Mouse (Mus musculus) liver, embryonic 16.5 days (tissue): ENCODE measurements at regions not wholly inside any gene's neighbourhood (a gene's known extent, or its start where the extent isn't known, plus 50 kb on each side); places are given as distances from the start of the nearest gene placed in this dataset.
"Not testable (repeated sequence)": the region's sequence is repeated elsewhere in the genome, so short reads cannot be mapped to it uniquely, and the experiment has no call there.

ENCODE experiments used
- ATAC-seq: fragments of 200-750 bp; cut with Nextera tagmentation; 2 replicates; pipeline ENCODE4 v1.8.0; 2017; ENCODE audit warnings: low read depth, mild to moderate bottlenecking, moderate number of reproducible peaks, moderate library complexity
- H3K27ac ChIP-seq: fragments of 300-500 bp; sonication (generic); 2 replicates; pipeline ENCODE4 v1.5.1; 2014; ENCODE audit warnings: mild to moderate bottlenecking, low read length
- H3K27me3 ChIP-seq: fragments of 300-500 bp; sonication (generic); 2 replicates; pipeline ENCODE4 v1.6.1; 2014; ENCODE audit warnings: low read depth, low read length, mixed read lengths; ENCODE audit not compliant: control insufficient read depth, insufficient read depth
- H3K36me3 ChIP-seq: fragments of 300-500 bp; sonication (generic); 2 replicates; pipeline ENCODE4 v1.6.1; 2014; ENCODE audit warnings: mild to moderate bottlenecking; ENCODE audit not compliant: control insufficient read depth, insufficient read depth
- H3K4me1 ChIP-seq: fragments of 300-500 bp; sonication (generic); 2 replicates; pipeline ENCODE4 v1.6.1; 2014; ENCODE audit warnings: low read depth, low read length, mixed read lengths; ENCODE audit not compliant: control insufficient read depth
- H3K4me2 ChIP-seq: fragments of 300-500 bp; sonication (generic); 2 replicates; pipeline ENCODE4 v1.6.1; 2014; ENCODE audit warnings: low read depth, low read length, mixed read lengths
- H3K4me3 ChIP-seq: fragments of 300-500 bp; sonication (generic); 2 replicates; pipeline ENCODE4 v1.5.1; 2014; ENCODE audit warnings: low read depth, mild to moderate bottlenecking, low read length
- H3K9ac ChIP-seq: fragments of 300-500 bp; sonication (generic); 2 replicates; pipeline ENCODE4 v1.6.1; 2014; ENCODE audit warnings: low read depth, low read length
- H3K9me3 ChIP-seq: fragments of 300-500 bp; sonication (generic); replicated peaks from 2 replicates; pipeline ENCODE4 v1.6.1; 2016; ENCODE audit warnings: low read length; ENCODE audit not compliant: control insufficient read depth
- WGBS: fragments of 180-500 bp; shearing (Covaris S2); extraction: QIAGEN DNeasy Blood & Tissue Kit; methylation state at CpG from one replicate; pipeline ENCODE4 v1.1.7; 2014; ENCODE audit not compliant: insufficient replicate concordance; 5-methylcytosine and 5-hydroxymethylcytosine counted together

DNA sequence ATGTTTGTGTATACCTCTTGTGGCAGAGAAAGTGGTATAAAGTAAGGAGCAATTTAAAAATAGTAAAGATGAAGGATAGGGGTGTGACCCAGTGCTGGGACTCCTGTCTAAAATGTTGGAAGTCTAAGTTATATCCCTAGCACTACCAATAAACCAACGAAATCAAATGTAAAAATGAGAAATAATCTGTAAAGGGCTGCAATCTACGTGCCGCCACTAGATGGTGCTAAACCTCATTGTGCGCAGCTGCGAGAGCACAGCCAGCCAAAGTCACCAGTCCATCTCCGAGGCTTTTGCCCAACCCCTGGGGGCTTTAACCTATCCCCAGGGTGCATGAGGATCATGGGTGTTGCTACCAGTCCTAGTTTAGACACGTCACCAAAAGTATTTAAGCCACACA is 163.4 kb upstream of the Tacstd2 start:
- WGBS, result 14% methylated on average over 5 of the region's 7 CpGs

DNA sequence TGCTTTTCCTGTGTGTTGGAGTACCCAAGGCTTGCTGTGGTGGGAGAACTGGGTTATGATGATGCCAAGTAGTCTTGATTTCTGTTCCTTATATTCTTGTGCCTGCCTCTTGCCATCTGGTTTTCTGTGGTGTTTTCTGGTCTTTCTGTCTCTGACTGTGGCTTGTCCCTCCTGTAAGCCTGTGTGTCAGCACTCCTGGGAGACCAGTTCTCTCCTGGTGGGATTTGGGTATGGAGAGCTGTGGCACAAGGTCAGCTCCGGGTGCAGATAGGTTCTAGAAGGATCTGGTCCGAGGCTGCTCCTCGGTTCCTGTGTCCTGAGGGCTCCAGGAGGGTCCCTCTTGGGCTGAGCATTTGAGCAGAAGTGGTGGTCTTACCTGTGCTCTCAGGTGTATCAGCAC is 155.4 kb upstream of the Tacstd2 start:
- not testable (repeated sequence) for H3K27ac ChIP-seq, H3K4me2 ChIP-seq, ATAC-seq, H3K36me3 ChIP-seq, H3K4me1 ChIP-seq, H3K9me3 ChIP-seq, H3K9ac ChIP-seq, H3K27me3 ChIP-seq, H3K4me3 ChIP-seq
- WGBS, result 42% methylated on average over 3 of the region's 3 CpGs

More for the DNA sequence above, 163.4 kb upstream of the Tacstd2 start:
- not testable (repeated sequence) for H3K36me3 ChIP-seq, H3K4me3 ChIP-seq, H3K27me3 ChIP-seq, H3K4me1 ChIP-seq, H3K9me3 ChIP-seq, ATAC-seq, H3K9ac ChIP-seq, H3K27ac ChIP-seq, H3K4me2 ChIP-seq

DNA sequence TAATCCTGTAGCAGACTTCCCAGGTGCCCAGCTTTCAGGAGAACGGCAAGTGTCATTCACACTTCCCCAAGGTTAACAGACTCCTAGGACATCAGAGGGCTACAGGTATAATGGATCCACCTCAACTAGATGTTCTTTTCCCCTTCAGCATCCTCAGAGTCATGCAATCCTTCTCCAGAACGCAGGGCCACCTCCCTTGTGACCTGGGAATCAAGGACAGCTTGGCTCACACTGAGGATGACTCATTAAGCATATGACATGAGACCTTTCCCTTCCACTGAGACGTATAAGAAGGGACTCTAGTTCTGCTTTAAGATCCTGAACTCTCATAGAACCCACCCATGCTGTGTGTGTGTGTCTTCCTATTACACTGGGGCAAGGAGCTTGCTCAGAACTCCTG is 147.5 kb upstream of the Tacstd2 start:
- not testable (repeated sequence) for H3K9me3 ChIP-seq, H3K27ac ChIP-seq, H3K4me1 ChIP-seq, ATAC-seq, H3K4me3 ChIP-seq, H3K4me2 ChIP-seq, H3K36me3 ChIP-seq, H3K9ac ChIP-seq, H3K27me3 ChIP-seq
- 57% methylated on average over 3 of the region's 3 CpGs for WGBS

DNA sequence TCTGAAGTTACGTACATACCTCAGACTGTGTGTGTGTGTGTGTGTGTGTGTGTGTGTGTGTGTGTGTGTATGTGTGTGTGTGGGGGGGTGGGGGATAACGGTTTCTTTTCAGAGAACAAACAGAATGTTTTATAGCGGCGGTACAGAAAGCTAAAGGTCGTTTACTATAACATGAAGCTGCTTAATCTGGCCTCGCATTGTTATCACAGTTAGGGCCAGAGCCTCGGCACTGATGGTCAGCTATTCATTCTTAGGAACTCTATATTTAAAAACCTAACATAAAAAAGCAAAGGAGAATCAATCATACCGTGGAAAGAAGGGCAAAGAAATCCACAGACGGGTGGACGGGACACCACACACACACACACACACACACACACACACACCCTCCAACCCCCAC is 146.0 kb upstream of the Tacstd2 start:
- not testable (repeated sequence) for H3K27ac ChIP-seq, H3K4me1 ChIP-seq, H3K27me3 ChIP-seq, H3K4me2 ChIP-seq, ATAC-seq, H3K36me3 ChIP-seq, H3K4me3 ChIP-seq, H3K9me3 ChIP-seq, H3K9ac ChIP-seq
- WGBS, result 50% methylated on average over 10 of the region's 10 CpGs

DNA sequence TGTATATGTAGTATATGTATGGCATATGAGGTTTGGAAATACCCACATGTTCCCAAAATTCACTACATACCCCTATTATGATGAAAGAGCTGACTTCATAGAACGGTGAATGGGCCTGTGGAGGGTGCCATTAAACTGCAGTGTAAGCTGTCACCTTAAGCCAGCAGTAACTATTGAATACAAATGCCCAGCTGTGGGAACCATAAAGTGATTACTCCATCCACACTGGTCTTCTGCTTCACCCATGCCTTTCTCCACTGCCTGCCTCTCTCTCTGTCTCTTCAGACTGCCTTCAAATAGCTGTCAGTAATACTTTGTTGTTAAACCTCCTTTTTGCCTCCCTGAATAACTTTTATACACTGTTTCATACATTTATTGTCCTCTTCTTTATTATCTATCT is 143.5 kb upstream of the Tacstd2 start:
- not testable (repeated sequence) for H3K4me2 ChIP-seq, H3K9me3 ChIP-seq, H3K27ac ChIP-seq, H3K36me3 ChIP-seq, H3K4me3 ChIP-seq, H3K27me3 ChIP-seq, H3K9ac ChIP-seq, H3K4me1 ChIP-seq
- ATAC-seq, result 0 out of 2 replicates have a peak, but pooled peaks have one; percentile 15
- WGBS, result 39% methylated on average over 1 of the region's 1 CpGs

DNA sequence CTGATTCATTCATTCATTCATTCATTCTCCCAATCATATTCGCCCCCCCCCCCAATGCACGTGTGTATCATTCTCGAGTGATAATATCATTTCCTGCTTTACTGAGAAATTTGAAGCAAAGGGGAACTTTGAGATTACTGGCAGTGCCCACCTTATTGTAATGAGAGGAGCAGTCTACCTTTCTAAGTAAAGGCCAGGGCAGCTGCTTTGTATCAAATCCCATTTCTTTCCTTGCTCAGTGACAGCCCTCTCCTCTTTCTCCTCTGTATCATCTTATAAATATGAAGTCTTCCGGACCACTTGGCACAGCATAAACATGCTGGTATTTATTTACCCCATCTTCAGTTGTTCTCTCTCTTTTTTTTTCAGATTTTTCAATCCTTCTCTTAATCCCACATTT is 139.1 kb upstream of the Tacstd2 start:
- H3K4me2 ChIP-seq, H3K4me1 ChIP-seq, H3K27me3 ChIP-seq: not testable (repeated sequence)

DNA sequence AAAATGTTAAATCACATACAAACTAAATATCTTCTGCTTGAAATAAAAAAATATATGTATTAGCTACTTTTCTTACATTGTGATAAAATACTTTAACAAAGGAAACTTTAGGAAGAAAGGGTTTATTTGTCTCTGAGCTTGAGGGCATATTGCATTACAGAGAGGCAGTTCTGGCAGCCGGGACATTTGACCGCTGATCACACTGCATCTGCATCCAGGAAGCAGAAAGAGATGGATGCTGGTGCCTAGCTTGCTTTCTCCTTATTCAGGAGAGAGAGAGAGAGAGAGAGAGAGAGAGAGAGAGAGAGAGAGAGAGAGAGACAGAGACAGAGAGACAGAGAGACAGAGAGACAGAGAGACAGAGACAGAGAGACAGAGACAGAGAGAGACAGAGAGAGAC is 137.7 kb upstream of the Tacstd2 start:
- not testable (repeated sequence) for H3K27ac ChIP-seq, H3K4me2 ChIP-seq, H3K4me1 ChIP-seq, H3K36me3 ChIP-seq, H3K9me3 ChIP-seq, H3K9ac ChIP-seq, H3K27me3 ChIP-seq, H3K4me3 ChIP-seq, ATAC-seq
- 68% methylated on average over 2 of the region's 2 CpGs for WGBS

More for the DNA sequence above, 139.1 kb upstream of the Tacstd2 start:
- WGBS, result 59% methylated on average over 4 of the region's 4 CpGs
- H3K9me3 ChIP-seq, H3K36me3 ChIP-seq, ATAC-seq, H3K27ac ChIP-seq, H3K9ac ChIP-seq, H3K4me3 ChIP-seq: not testable (repeated sequence)

DNA sequence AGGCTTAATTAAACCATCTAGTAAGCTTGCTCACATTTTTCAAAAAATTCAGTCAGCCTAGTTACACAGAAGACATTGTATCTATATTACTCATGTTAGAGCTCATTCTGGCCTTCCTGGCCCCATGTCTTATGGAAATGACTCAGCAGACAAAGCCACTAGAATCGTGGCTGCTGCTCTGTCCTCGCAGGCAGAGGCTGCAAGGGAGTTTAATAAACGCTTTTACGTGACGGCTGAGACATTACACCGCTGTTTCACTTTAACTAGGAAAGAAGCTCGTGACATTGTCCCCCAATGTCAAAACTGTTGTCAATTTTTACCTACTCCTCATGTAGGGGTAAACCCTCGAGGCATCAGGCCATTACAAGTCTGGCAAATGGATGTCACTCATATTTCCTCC is 132.5 kb upstream of the Tacstd2 start:
- H3K9ac ChIP-seq, H3K27ac ChIP-seq, H3K4me1 ChIP-seq, H3K9me3 ChIP-seq, H3K36me3 ChIP-seq, ATAC-seq, H3K27me3 ChIP-seq, H3K4me3 ChIP-seq, H3K4me2 ChIP-seq: not testable (repeated sequence)
- 61% methylated on average over 8 of the region's 8 CpGs for WGBS

DNA sequence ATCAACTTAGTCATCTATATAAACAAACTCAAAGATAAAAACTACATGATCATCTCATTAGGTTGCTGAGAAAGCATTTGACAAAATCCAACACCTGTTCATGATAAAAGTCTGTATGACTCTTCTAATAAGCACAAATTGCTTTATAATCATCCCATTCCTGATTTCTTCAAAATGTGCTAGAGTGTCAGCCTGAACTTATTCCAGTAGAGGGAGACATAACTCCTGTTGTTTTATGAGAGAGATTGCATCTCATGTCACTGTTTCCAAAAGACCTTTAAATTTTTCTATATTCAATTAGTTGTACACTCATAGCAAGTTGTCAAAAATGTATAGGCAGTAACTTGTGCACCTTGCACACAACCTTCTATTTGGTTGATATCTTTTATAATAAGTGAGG is 96.0 kb upstream of the Tacstd2 start:
- no peaks in the 10 kb centered on the region for H3K36me3 ChIP-seq
- no peaks in the 10 kb centered on the region for H3K4me1 ChIP-seq

DNA sequence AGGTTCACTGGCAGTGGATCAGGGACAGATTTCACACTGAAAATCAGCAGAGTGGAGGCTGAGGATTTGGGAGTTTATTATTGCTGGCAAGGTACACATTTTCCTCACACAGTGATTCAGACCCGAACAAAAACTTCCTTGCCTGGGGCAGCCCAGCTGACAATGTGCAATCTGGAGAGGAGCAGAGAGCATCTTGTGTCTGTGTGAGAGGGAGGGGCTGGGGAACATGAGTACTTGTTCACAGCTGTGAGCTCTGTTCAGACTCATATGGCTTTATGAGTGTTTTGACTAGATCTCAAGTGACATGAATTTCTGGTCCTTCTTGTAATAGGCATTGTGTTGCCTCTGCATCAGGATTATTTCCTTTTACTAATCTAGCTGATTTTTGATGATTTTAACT is 74.8 kb upstream of the Tacstd2 start:
- Histone ChIP-seq H3K9me3 (no peaks in the 10 kb centered on the region), H3K27ac (no peak overlapping the region), H3K9ac (no peak overlapping the region), H3K4me2 (no peak overlapping the region), H3K27me3 (no peaks in the 10 kb centered on the region), H3K36me3 (no peaks in the 10 kb centered on the region), H3K4me1 (no peaks in the 10 kb centered on the region), H3K4me3 (no peak overlapping the region)
- 36% methylated on average over 1 of the region's 1 CpGs for WGBS
- no peak for ATAC-seq

More for the DNA sequence above, 96.0 kb upstream of the Tacstd2 start:
- Histone ChIP-seq H3K27me3 (no peaks in the 10 kb centered on the region), H3K27ac (no peak overlapping the region), H3K4me2 (no peak overlapping the region), H3K4me3 (no peak overlapping the region), H3K9ac (no peak overlapping the region), H3K9me3 (no peaks in the 10 kb centered on the region)
- ATAC-seq, result no peak
